9 mouse cellular contexts compared by ENCODE assay signal in the genomic region with DNA sequence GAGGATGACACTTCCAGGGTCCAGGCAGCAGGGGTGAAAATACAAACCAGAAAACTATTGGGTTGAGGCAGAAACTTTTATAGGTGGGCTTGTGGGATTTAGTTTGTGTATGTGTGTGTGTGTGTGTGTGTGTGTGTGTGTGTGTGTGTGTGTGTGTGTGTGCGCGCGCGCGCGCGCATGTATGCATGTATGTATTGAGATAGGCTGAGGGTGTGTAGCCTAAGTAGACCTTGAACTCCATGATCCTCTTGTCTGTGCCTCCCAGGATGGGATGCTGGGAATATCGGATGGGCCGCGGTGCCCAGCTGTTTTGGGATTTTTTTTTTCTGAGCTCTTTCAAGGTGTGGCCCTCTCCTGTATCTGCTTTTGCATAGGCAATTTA. TPM values are rescaled to one million over a fixed set of nuclear protein-coding genes. Genes with fewer than 3 reads are reported as not detected.
DNase-seq lines count a peak whose midpoint lies in the region; ATAC-seq and TF ChIP-seq lines count a peak whose summit lies in the region.
"Had no signal": no experiment of that assay in that cellular context is flagged by ENCODE, and none has a peak within 500 bp of the region (broad histone marks: within the 10 kb centered on the region; RNA-seq: fewer than 3 reads in every experiment).

No protein-coding gene starts in this region.

- no peak for ATAC-seq in lung, postnatal 0 days
- no peak for ATAC-seq in embryonic facial prominence, embryonic 14.5 days (ENCODE audit: low read depth)
- peak; percentile 48; the same call in 1 of the 2 replicates for ATAC-seq in intestine, postnatal 0 days
- ATAC-seq in neural tube, embryonic 14.5 days (ENCODE audit: low read depth): no peak
- no peak for ATAC-seq in monocyte, adult 5-6 weeks (replicated peaks; ENCODE audit: insufficient number of reproducible peaks, low FRiP score, low TSS enrichment, poor library complexity, severe bottlenecking)
- ATAC-seq in granulocyte monocyte progenitor cell, adult 5-6 weeks (replicated peaks; ENCODE audit: poor library complexity, severe bottlenecking): no peak

- H3K36me3 ChIP-seq in lung, postnatal 0 days (ENCODE audit: insufficient read depth, low read length): no peaks in the 10 kb centered on the region; the same call in 1 of the 2 replicates
- peaks cover 32% of the 10 kb centered on the region for H3K36me3 ChIP-seq in embryonic facial prominence, embryonic 14.5 days (ENCODE audit: control insufficient read depth, insufficient read depth, low read length)
- peaks cover 17% of the 10 kb centered on the region for H3K36me3 ChIP-seq in intestine, postnatal 0 days (ENCODE audit: control insufficient read depth, insufficient read depth)
- peaks cover 16% of the 10 kb centered on the region for H3K36me3 ChIP-seq in neural tube, embryonic 14.5 days (ENCODE audit: control insufficient read depth, insufficient read depth, low read length)

- no peak overlapping the region for H3K27ac ChIP-seq in lung, postnatal 0 days (ENCODE audit: low read length)
- no peak overlapping the region for H3K27ac ChIP-seq in embryonic facial prominence, embryonic 14.5 days (replicated peaks; ENCODE audit: low read depth, low read length)
- no peak overlapping the region for H3K27ac ChIP-seq in intestine, postnatal 0 days (ENCODE audit: low read depth, low read length)
- H3K27ac ChIP-seq in neural tube, embryonic 14.5 days (ENCODE audit: low read depth, low read length): no peak overlapping the region

- H3K9me3 ChIP-seq in lung, postnatal 0 days (ENCODE audit: low read length): no peaks in the 10 kb centered on the region
- H3K9me3 ChIP-seq in embryonic facial prominence, embryonic 14.5 days (ENCODE audit: control insufficient read depth, low read length): no peaks in the 10 kb centered on the region
- no peaks in the 10 kb centered on the region for H3K9me3 ChIP-seq in intestine, postnatal 0 days (ENCODE audit: control insufficient read depth)
- no peaks in the 10 kb centered on the region for H3K9me3 ChIP-seq in neural tube, embryonic 14.5 days (ENCODE audit: control insufficient read depth, low read length)

- no peak for DNase-seq in lung, postnatal 0 days (ENCODE audit: low spot score)
- DNase-seq in lung, postnatal 25 days (ENCODE audit: low spot score): no peak
- no peak for DNase-seq in embryonic facial prominence, embryonic 14.5 days (ENCODE audit: low spot score)
- no peak for DNase-seq in MN1 (ENCODE audit: low spot score)

- peaks cover 6% of the 10 kb centered on the region; the same call in 1 of the 2 replicates for H3K4me1 ChIP-seq in lung, postnatal 0 days (ENCODE audit: insufficient read depth, low read depth, low read length)
- H3K4me1 ChIP-seq in embryonic facial prominence, embryonic 14.5 days (ENCODE audit: control insufficient read depth, insufficient read depth, low read length): 0 out of 2 replicates have a peak, but pooled peaks cover 5% of the 10 kb centered on the region
- H3K4me1 ChIP-seq in intestine, postnatal 0 days (replicated peaks; ENCODE audit: control insufficient read depth, insufficient read depth, low read length): no peaks in the 10 kb centered on the region
- peaks cover 5% of the 10 kb centered on the region; the same call in 1 of the 2 replicates for H3K4me1 ChIP-seq in neural tube, embryonic 14.5 days (ENCODE audit: control insufficient read depth, insufficient read depth, low read length)

- no peak overlapping the region for H3K4me3 ChIP-seq in lung, postnatal 0 days (ENCODE audit: low read depth, low read length)
- H3K4me3 ChIP-seq in embryonic facial prominence, embryonic 14.5 days (ENCODE audit: low read depth, low read length): peak overlapping the region; percentile 85
- H3K4me3 ChIP-seq in intestine, postnatal 0 days (ENCODE audit: low read depth, low read length): peak overlapping the region; percentile 68
- H3K4me3 ChIP-seq in neural tube, embryonic 14.5 days (ENCODE audit: low read depth, low read length): no peak overlapping the region; the same call in 1 of the 2 replicates

- TF ChIP-seq CTCF in lung, postnatal 0 days (IDR thresholded peaks at IDR 0.05): no peak
- no peak for TF ChIP-seq CTCF in intestine, postnatal 0 days (IDR thresholded peaks at IDR 0.05; ENCODE audit: low read depth)

- WGBS in lung, postnatal 0 days: 55% methylated on average over 10 of the region's 10 CpGs
- WGBS in embryonic facial prominence, embryonic 14.5 days: 71% methylated on average over 6 of the region's 10 CpGs
- 64% methylated on average over 10 of the region's 10 CpGs for WGBS in intestine, postnatal 0 days
- WGBS in neural tube, embryonic 14.5 days: 59% methylated on average over 10 of the region's 10 CpGs

- peak overlapping the region; percentile 83 for H3K4me2 ChIP-seq in lung, postnatal 0 days (replicated peaks; ENCODE audit: low read depth, low read length)
- peak overlapping the region; percentile 80 for H3K4me2 ChIP-seq in embryonic facial prominence, embryonic 14.5 days (ENCODE audit: low read depth, low read length)
- H3K4me2 ChIP-seq in intestine, postnatal 0 days (replicated peaks; ENCODE audit: low read depth): peak overlapping the region; percentile 83
- peak overlapping the region; percentile 65; the same call in 1 of the 2 replicates for H3K4me2 ChIP-seq in neural tube, embryonic 14.5 days (ENCODE audit: low read depth, low read length)

- no peak for TF ChIP-seq EP300 in lung, postnatal 0 days (IDR thresholded peaks at IDR 0.05)

- H3K27me3 ChIP-seq in lung, postnatal 0 days (replicated peaks; ENCODE audit: insufficient read depth, low read length): no peaks in the 10 kb centered on the region
- H3K27me3 ChIP-seq in embryonic facial prominence, embryonic 14.5 days (replicated peaks; ENCODE audit: control insufficient read depth, insufficient read depth, low read length): no peaks in the 10 kb centered on the region
- 0 out of 2 replicates have a peak, but pooled peaks cover 3% of the 10 kb centered on the region for H3K27me3 ChIP-seq in intestine, postnatal 0 days (replicated peaks; ENCODE audit: control insufficient read depth, insufficient read depth, low read length)
- no peaks in the 10 kb centered on the region for H3K27me3 ChIP-seq in neural tube, embryonic 14.5 days (ENCODE audit: control insufficient read depth, insufficient read depth, low read length)

- H3K9ac ChIP-seq in lung, postnatal 0 days (replicated peaks; ENCODE audit: low read depth): no peak overlapping the region
- peak overlapping the region; percentile 86 for H3K9ac ChIP-seq in embryonic facial prominence, embryonic 14.5 days (ENCODE audit: low read depth, low read length)
- H3K9ac ChIP-seq in intestine, postnatal 0 days (ENCODE audit: low read depth, low read length): 0 out of 2 replicates have a peak overlapping the region, but pooled peaks have one; percentile 57
- no peak overlapping the region for H3K9ac ChIP-seq in neural tube, embryonic 14.5 days (replicated peaks; ENCODE audit: low read depth, low read length)

RNA-seq across cellular contexts. Expression of a gene that starts 0.4 kb away (rescaled TPM):
- 9.5 and 10.8 TPM in 2 replicates for polyA plus RNA-seq in lung, postnatal 0 days (2015; fragmentation: Nextera tagmentation; extraction: Ambion mirVana)
- polyA plus RNA-seq in embryonic facial prominence, embryonic 14.5 days (2014; fragmentation: Nextera tagmentation; extraction: Ambion mirVana): 24.3 and 30.7 TPM in 2 replicates
- 8.0 and 10.2 TPM in 2 replicates for polyA plus RNA-seq in intestine, postnatal 0 days (2015; fragmentation: Nextera tagmentation; extraction: Ambion mirVana)
- polyA plus RNA-seq in neural tube, embryonic 14.5 days (2014; fragmentation: Nextera tagmentation; extraction: Ambion mirVana): 21.6 and 24.7 TPM in 2 replicates
- total RNA-seq in monocyte, adult 5-6 weeks (2017): 0.85 to 13.1 TPM (median 3.6 TPM) in 3 replicates
- total RNA-seq in granulocyte monocyte progenitor cell, adult 5-6 weeks (2014; fragmentation: Nextera tagmentation): 36.8 and 41.7 TPM in 2 replicates
- total RNA-seq in granulocyte monocyte progenitor cell, adult 5-6 weeks (2017): 23.0 and 24.5 TPM in 2 replicates

RNA-seq across cellular contexts. Expression of a gene that starts 1.8 kb away (rescaled TPM):
- 20.6 and 22.0 TPM in 2 replicates for polyA plus RNA-seq in lung, postnatal 0 days (2015; fragmentation: Nextera tagmentation; extraction: Ambion mirVana)
- 37.1 and 44.5 TPM in 2 replicates for polyA plus RNA-seq in embryonic facial prominence, embryonic 14.5 days (2014; fragmentation: Nextera tagmentation; extraction: Ambion mirVana)
- 1.6 and 1.9 TPM in 2 replicates for polyA plus RNA-seq in intestine, postnatal 0 days (2015; fragmentation: Nextera tagmentation; extraction: Ambion mirVana)
- 0.92 and 1.2 TPM in 2 replicates for polyA plus RNA-seq in neural tube, embryonic 14.5 days (2014; fragmentation: Nextera tagmentation; extraction: Ambion mirVana)
- total RNA-seq in monocyte, adult 5-6 weeks (2017): not detected in 3 replicates
- not detected in 2 replicates for total RNA-seq in granulocyte monocyte progenitor cell, adult 5-6 weeks (2014; fragmentation: Nextera tagmentation)
- not detected in 2 replicates for total RNA-seq in granulocyte monocyte progenitor cell, adult 5-6 weeks (2017)
- total RNA-seq: neutrophil, adult 5-6 weeks had no signal

RNA-seq across cellular contexts. Expression of a gene that starts 16.7 kb away (rescaled TPM):
- 0.24 and 0.27 TPM in 2 replicates for polyA plus RNA-seq in lung, postnatal 0 days (2015; fragmentation: Nextera tagmentation; extraction: Ambion mirVana)
- 0.30 and 0.47 TPM in 2 replicates for polyA plus RNA-seq in embryonic facial prominence, embryonic 14.5 days (2014; fragmentation: Nextera tagmentation; extraction: Ambion mirVana)
- polyA plus RNA-seq in intestine, postnatal 0 days (2015; fragmentation: Nextera tagmentation; extraction: Ambion mirVana): 0.09 and 0.16 TPM in 2 replicates
- polyA plus RNA-seq in neural tube, embryonic 14.5 days (2014; fragmentation: Nextera tagmentation; extraction: Ambion mirVana): 0.82 and 1.1 TPM in 2 replicates
- total RNA-seq in monocyte, adult 5-6 weeks (2017): not detected in 3 replicates
- not detected in 2 replicates for total RNA-seq in granulocyte monocyte progenitor cell, adult 5-6 weeks (2014; fragmentation: Nextera tagmentation)
- total RNA-seq in granulocyte monocyte progenitor cell, adult 5-6 weeks (2017): not detected in 2 replicates
- total RNA-seq: neutrophil, adult 5-6 weeks had no signal

RNA-seq across cellular contexts. Expression of a gene that starts 18.2 kb away (rescaled TPM):
- polyA plus RNA-seq in lung, postnatal 0 days (2015; fragmentation: Nextera tagmentation; extraction: Ambion mirVana): 7.3 and 8.7 TPM in 2 replicates
- polyA plus RNA-seq in embryonic facial prominence, embryonic 14.5 days (2014; fragmentation: Nextera tagmentation; extraction: Ambion mirVana): 14.5 and 15.0 TPM in 2 replicates
- polyA plus RNA-seq in intestine, postnatal 0 days (2015; fragmentation: Nextera tagmentation; extraction: Ambion mirVana): 9.1 and 9.7 TPM in 2 replicates
- polyA plus RNA-seq in neural tube, embryonic 14.5 days (2014; fragmentation: Nextera tagmentation; extraction: Ambion mirVana): 13.4 and 14.4 TPM in 2 replicates
- total RNA-seq in monocyte, adult 5-6 weeks (2017): 7.7 to 17.1 TPM (median 16.1 TPM) in 3 replicates
- 11.5 and 24.9 TPM in 2 replicates for total RNA-seq in granulocyte monocyte progenitor cell, adult 5-6 weeks (2014; fragmentation: Nextera tagmentation)
- total RNA-seq in granulocyte monocyte progenitor cell, adult 5-6 weeks (2017): 15.3 and 18.2 TPM in 2 replicates

RNA-seq across cellular contexts. Expression of a gene that starts 37.6 kb away (rescaled TPM):
- 9.2 and 10.3 TPM in 2 replicates for polyA plus RNA-seq in lung, postnatal 0 days (2015; fragmentation: Nextera tagmentation; extraction: Ambion mirVana)
- polyA plus RNA-seq in embryonic facial prominence, embryonic 14.5 days (2014; fragmentation: Nextera tagmentation; extraction: Ambion mirVana): 9.7 and 10.2 TPM in 2 replicates
- polyA plus RNA-seq in intestine, postnatal 0 days (2015; fragmentation: Nextera tagmentation; extraction: Ambion mirVana): 9.7 and 9.8 TPM in 2 replicates
- 3.9 and 4.8 TPM in 2 replicates for polyA plus RNA-seq in neural tube, embryonic 14.5 days (2014; fragmentation: Nextera tagmentation; extraction: Ambion mirVana)
- total RNA-seq in monocyte, adult 5-6 weeks (2017): 13.3 to 17.8 TPM (median 16.3 TPM) in 3 replicates
- total RNA-seq in granulocyte monocyte progenitor cell, adult 5-6 weeks (2014; fragmentation: Nextera tagmentation): 26.6 and 35.3 TPM in 2 replicates
- 18.6 and 21.8 TPM in 2 replicates for total RNA-seq in granulocyte monocyte progenitor cell, adult 5-6 weeks (2017)

Comparison
In these comparisons a context has a peak if more than half of its experiments do, and no peak if none do; other contexts are left out.
1. H3K4me3 ChIP-seq: peak in embryonic facial prominence, embryonic 14.5 days (single experiment) and intestine, postnatal 0 days (single experiment); none in lung, postnatal 0 days (single experiment) and neural tube, embryonic 14.5 days (single experiment).
2. H3K9ac ChIP-seq: peak in embryonic facial prominence, embryonic 14.5 days (single experiment) and intestine, postnatal 0 days (single experiment); none in lung, postnatal 0 days (single experiment) and neural tube, embryonic 14.5 days (single experiment).
3. Peak in every context shown above with its lines, with median percentiles within 50 percentile points of each other: H3K4me2 ChIP-seq.